Mouse (Mus musculus) layer of hippocampus, adult 18-20 months (tissue): Measurements from ENCODE around the gene Cenpp. TPM values are rescaled to one million over a fixed set of nuclear protein-coding genes. Genes with fewer than 3 reads are reported as not detected.

Source experiments
- DNase-seq, 2 experiments: peaks; one replicate each; pipeline ENCODE4 v3.0.0; 2022; ENCODE audit warnings: low spot score in 2 of 2
- total RNA-seq, 2 experiments: library from RNA; stranded (reverse); gene quantifications; 2 replicates each; pipeline ENCODE4 v1.2.3; 2021

The Cenpp gene
- total RNA-seq, 2 experiments from 2014 or later, result 0.52 to 1.3 TPM

DNA sequence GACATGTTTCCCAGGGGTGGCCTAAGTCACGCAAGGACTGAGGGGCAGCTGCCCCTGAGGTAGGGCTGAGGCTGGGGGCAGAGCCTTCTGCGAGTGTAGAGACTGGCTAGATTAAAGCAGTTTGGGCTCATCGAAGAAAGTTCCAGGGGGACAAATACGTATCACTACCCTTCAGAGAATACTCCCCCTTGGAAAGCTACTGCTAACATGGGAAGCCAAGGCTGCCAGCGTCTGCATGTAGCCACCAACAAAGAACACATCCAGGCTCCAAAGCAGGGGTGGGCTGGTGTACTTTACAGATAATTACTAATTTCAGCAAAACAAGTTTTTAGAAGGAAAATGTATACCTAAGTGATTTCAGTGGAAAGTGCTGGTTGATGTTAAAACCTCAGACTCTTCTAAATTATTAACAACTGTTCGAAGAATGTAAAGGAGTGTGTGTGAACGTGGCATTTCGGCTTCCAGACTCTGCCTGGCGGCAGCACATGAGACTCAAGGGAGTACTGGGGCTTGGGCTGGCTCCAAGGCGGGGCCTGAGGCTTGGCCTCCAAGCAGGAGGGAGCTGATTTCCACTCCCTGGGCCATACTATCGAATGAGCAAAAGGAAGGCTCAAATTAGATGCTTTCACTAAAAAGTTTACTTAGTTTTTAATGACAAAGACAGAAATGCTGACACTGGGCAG, 186.1 kb downstream of the Cenpp start:
- no peak for DNase-seq

DNA sequence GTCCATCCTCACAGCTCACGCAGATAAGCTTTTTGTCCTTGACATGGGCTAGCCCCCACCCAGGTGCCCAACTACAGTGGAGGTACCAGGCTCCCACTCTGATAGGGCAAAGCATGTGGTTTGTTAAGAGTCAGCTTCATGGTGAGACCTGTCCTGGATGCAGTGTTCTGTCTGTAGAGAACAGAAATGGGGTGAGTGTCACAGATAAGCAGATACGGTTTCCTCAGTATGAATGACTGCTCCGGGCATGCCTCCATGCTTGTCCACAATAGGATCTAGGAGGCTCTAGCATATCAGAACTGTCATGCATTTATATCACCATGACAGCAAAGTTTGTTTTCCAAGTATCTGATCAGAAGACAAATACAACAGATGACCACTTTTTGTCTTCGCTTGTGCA, 186.7 kb downstream of the Cenpp start:
- DNase-seq, result no peak

DNA sequence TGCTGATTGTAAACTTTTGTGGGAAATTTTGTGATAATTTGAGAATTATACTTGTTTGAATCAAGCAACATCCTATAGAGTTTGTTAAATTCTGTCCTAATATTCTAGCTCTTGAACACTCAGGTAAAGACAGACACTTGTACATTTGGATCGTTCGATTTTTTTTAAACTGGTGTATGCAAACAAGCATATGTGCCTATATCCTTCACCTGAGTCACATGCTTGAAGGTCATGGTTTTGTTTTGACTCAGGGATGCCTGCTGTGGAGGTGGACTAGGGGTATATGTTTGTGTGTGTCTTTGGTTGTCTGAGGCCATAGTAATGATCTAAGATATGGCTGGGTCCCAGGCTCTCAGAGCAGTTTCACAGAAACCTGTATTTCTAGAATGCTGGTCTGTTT, 189.7 kb downstream of the Cenpp start:
- DNase-seq, result no peak

DNA sequence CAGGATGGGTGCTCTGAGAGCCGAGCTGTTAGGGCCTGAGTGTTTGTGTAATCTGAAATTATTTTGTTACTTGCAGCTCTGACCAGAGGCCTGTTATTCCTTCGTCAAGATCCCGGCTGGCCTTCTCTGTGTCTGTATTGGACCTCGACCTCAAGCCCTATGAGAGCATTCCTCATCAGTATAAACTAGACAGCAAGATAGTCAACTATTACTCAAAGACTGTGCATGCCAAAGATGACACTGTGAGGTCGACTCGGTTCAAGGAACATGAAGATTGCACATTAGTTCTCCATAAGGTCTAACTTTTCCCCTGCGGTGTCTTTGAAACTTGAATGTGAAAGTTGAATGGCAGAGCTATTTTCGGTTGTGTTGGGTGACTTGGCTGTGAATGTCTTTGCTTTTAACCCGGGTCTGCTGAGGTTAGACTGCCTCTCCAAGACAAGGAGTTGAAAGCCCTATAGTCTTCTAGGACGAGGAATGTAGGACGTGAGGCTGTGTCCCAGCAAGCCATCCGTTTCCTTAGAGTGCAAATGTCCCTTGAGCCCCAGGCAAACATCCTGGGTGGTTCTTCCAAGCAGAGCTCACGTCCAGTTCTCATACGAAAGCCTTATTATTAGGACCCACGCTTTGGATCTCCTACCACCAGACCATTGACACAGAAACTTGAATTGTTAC, 191.0 kb downstream of the Cenpp start:
- DNase-seq, result no peak

DNA sequence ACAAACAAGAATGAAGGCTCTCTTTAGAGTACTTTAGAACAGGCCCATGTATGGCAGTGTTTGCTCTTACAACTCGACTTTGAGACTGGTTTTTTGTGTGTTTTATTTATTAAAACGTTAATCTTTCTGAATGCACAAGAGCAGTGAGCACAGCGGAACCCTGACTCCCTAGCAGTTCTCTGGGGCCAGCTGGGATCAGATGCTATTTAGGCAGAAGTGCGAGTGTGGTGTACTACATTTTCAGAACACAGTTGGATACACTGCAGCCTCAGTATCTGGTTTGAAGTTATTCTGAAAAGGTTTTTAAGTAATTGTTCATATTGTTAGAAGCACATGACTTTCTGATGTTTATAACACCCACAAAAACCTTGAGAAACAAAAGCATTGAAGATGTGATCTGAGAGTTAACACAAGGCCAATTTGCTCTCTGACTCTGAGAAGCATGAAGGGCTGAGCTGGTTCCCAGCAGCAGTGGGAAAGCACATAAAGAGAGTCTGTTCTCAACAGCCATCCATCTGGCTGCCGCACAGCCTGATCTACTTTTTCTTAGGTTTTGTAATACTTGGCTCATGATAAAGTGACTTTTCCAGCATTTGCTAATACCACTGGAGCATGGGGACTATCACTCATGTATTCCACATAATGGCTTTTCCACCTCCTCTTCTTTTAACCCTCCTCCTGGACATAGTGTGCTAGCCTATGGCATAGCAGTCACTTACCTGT, 191.7 kb downstream of the Cenpp start:
- peak; percentile 57 to 91 for DNase-seq

DNA sequence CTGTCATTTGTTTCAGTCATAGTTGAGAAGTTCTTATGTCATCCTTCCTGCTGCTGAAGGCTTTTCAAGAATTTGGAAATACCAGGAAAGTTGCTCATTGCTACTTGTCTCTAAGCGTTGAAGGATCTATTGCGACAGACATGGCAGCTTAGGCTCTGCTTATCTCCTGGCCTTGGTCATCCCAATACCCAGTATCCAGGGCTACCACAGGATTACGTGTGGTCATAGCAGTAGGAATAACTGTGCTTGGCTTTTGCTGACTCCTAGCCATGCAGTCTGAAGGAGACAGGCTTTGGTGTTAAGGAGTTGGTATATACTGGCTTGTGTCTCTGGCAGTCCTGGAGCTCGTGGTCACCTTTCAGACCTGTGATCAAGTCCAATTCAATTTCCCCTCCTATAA, 192.3 kb downstream of the Cenpp start:
- DNase-seq, result no peak

DNA sequence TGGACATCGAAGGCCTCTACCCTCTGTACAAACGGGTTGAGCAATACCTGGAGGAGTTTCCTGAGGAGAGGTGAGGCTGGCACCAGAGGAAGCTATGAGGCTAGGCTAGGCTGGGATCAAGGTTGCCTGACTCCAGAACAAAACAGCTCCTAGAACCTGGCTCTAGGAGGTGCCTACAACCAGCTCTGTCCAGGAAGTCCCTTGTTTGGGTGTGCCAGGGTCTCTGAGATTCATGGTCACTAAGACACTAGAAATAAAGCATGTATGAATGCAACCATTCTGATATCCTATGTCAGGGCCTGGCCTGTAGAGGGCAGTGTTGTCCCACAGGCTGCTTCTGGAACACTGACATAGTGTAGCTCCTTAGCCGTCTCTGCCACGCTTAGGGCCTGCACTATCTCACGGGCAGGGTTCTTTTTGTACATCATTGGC, 203.3 kb downstream of the Cenpp start:
- DNase-seq, result peak; percentile 74 to 91

DNA sequence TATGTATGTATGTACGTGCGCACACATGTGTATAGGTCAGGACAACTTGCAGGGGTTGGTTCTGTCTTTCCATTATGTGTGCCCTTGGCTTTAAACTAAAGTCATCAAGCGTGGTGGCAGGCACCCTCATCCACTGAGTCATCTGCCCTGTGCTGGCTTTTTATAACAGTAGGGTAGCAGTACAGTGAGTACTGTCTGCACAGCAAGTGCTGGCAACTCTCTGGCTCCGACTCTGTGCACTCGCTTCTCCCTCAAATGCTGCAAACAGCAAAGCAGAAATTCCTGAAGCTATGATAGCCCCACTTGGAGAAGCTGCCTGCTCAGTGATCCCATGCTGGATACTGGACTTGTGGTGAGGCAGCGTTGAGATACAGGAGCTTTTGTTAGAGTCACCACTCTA, 208.1 kb downstream of the Cenpp start:
- peak in 1 of 2 experiments; percentile 83 for DNase-seq

DNA sequence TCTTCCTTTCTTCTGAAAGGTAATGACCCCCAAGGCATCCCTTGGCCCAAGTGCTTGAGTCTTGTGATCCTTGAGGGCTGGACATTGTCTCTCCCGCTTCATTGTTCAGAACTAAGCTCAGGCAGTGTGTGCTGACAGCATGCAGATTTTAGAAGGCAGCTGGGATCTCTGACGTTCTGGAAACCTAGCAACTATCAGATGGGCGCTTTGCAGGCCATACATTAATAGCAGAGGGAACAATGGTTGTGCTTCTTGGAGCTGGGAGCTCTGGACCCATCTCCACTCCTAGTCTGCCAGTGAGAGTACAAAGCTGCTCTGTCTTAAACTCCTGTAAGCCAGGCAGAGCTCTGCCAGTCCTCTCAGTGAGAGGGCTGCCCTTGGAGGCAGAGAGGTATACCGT, 216.4 kb downstream of the Cenpp start:
- peak in 1 of 2 experiments; percentile 56 for DNase-seq

DNA sequence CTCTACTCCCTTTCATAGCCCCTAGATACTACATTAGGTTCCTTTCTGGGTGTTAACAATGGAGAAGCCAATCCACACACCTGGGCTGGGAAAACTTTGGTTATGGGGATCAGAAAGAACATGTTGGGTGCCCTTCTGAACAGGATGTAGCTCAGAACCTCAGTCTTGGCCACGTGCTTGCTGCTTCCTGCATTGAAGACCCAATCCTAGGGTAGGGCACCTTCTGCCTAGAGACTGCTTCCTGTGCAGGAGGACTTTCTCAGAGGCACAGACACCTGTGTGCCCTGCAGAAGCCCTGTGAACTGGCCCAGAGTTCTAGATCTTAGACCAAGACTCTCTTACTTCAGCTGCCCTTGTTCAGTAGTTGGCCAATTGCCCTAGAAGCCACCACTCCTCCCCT, 216.8 kb downstream of the Cenpp start:
- peak in 1 of 2 experiments; percentile 2 for DNase-seq

DNA sequence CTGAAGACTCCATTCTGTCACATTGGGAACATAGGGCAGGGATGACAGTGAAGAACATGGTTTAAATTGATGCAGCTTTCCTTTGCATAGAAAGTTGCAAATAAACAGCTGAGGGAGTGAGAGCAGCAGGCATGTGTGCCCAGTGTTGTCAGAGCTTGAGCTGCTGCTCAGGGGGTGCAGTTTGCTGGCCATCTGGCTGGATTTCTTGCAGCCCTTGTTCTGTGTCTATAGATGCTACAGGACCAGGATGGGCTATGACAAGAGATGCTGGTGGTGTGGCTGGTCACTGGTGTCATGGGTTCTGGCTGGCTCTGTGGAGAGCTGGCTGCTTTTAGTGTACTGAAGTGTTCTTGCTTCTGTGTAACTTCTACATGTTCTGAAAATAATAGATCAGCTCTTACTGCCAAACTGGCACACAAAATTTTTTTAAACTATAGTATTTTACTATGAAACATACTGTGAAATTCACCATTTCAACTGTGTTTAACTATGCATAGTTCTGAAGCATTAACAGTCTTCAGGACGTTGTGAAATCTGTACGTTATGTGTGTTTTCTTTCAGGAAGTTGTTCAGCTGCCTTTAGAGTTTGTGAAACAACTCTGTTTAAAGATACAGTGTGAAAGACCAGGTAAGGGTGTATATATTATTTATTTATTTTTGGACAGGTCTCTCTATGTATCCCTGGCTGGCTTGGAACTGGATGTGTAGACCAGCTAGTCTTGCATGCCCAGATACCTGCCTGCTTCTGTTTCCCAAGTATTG, 219.1 kb downstream of the Cenpp start:
- DNase-seq, result peak in 1 of 2 experiments; percentile 63

DNA sequence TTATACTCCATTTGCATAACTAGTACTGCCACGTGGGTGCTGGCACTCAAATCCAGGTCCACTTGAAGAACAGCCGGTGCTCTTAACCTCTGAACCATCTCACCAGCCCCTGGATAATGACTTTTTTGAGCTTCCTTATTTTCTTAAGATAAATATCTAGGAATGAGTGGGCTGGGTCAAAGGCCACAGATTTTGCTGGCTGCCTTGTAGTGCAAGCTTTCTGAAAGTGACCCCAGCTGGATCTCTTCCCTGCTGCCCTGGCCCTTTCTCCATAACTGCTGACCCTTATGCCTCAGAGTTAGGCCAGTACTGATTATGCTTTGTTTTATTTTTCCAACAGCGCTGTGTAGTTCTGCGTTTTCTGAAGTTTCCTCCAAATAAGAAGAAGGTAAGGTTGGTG, 222.1 kb downstream of the Cenpp start:
- no peak for DNase-seq

DNA sequence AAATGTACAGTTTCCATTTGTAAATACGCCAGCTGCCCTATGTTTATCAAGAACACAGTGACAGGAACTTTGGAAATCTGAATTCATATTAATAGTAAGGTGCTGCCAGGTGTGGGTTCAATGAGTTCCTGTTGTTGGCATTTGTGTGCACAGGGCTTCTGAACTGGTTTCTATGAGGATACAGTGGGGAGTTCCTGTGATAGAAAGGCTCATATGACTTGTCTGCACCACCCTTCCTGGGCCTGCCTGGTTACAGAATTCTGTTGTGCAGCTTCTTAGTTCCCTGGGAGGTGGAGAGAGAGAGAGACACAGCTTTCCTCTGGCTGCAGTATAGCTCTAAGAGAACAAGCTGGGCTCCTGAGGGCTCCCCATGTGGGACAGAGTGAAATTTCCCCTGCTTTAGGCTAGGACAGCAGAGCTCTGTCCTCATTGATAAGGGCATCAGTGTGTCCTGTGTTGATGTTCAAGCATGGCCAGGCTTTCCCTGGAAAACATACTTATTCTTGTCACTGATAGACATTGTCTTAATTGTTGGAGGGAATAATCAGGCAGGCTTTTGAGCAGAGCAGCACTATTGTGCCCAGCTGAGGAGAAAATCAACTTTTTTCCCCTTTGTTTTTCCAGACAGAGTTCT, 224.4 kb downstream of the Cenpp start:
- peak in 1 of 2 experiments; percentile 18 for DNase-seq

DNA sequence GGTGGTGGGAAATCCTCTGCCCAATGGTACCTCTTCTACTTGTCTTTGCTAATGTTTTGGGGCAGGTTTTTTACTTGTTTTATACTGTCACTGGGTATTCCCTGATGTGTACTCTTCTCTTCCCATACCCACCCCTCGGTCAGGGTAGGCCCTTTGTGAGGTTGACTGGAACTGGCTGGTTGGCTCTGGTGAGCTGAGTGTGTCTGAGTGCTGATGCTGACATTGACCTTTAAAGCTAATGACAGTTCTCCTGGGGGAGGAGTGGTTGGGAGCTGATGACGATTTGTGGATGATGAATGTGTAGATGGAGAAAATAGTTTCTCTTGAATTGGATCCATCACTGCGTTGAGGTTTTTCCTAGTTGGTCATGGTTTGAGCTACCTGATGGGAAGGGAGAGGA, 225.8 kb downstream of the Cenpp start:
- no peak for DNase-seq

DNA sequence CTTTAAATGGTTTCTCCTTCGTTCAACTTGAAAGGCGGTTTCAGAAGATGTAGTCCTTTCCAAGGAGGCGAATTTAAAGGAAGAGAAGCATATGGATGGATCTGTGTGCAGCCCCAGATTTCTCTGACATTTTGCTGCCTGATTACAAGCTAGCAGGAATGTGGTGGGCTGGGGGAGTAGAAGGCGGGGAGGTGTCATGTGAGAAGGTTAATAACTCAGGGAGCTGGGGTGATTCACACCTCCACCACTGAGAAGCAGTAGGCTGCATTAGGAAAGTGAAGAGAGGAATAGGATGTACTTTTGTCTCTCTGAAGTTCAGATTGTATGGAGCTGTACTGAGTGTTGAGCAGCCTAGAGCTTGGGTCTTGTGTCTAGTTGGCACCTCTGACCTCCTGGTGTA, 230.6 kb downstream of the Cenpp start:
- peak in 1 of 2 experiments; percentile 19 for DNase-seq

DNA sequence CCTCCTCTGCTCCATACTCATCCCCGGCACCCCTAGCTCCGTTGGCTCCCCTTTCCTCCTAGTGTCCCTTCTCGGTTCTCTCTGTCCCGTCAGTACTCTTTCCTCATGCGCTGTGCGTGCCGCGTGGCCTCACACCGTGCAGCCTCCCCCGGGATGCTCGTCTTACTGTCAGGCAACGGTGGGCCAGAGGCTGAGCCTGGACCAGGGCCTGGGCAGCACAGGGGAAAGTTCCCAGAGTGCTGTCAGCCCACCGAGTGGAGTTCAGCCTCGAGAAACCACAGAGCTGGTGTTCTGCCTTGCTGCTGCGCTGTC, 231.0 kb downstream of the Cenpp start:
- DNase-seq, result peak in 1 of 2 experiments; percentile 16

DNA sequence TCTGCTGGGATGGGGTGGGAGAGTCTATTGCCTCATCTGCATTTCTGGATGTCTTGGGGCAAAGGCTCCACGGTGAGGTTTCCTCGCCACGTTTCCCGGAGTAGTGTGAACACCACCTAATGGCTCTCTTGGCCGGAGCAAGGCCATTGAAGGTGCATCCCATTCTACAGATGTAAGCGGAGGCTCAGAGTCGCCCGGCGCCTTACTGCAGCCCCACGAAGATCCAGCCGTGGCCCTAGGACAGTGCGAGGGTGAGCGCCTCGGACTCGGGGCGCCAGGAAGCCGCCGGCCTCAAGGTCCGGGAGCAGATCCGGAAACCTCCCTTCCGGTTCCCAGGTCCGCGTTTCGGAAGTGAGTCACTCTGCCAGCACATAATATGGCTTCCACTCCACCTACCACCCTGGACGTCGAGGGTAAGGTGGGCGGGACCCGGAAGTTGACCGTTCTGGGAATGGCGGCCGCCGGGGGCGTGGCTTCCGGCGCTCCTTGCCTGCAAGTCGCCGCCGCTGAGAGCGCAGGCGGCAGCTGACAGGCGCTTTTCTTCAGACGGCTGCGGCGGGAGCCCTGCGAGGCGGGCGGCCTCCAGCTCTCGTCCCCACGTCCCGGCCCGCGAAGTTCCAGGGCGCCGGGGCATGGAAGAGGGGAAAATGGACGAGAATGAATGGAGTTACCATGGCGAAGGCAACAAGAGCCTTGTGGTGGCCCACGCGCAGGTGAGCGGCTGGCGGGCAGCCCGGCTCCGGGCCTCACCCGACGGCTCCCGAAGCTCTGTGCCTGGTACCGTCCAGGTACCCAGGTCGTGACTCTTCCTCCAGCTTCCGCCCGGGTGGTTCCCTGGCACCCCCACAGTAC, 231.6 kb downstream of the Cenpp start, which contains the start of gene Ippk:
Gene Ippk (plus strand): TSS at position 496 of the 852 bp plus-strand sequence.
- DNase-seq, result peak; percentile 98 to 99
